8 mouse cellular contexts compared by ENCODE assay signal in the genomic region with DNA sequence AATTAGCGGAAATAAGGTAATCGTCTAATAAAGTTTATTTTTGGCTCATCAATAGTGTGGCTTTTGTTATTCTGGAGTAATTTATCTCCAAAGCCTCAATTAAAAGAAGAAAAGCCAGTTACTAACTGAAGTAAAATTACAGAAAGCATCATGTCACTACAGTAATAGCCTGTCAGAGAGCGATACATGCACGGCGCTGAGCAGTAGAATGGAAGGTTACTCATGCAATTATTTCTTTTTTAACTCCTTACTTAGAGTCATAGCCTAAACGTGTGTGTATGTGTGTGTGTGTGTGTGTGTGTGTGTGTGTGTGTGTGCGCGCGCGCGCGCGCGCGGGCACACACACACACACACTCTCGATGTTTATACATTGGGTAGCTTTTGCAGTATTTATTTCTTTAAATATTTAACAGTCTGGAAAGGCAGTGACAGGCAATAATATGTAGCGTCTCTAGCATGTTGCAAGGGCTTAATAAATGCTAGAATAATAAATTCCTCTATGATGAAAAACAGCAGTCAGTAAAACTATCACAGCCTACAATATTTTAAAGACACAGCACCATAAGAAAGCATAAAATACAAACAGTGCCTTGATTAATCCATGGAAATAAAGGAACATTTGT. TPM values are rescaled to one million over a fixed set of nuclear protein-coding genes. Genes with fewer than 3 reads are reported as not detected.
A peak's percentile ranks its signal among the peaks of the same experiment; 100 is the strongest.
DNase-seq lines count a peak whose midpoint lies in the region; ATAC-seq and TF ChIP-seq lines count a peak whose summit lies in the region.

No protein-coding gene starts in this region.

- H3K27ac ChIP-seq in heart, embryonic 13.5 days (replicated peaks): no peak overlapping the region
- no peak overlapping the region for H3K27ac ChIP-seq in embryonic facial prominence, embryonic 12.5 days
- H3K27ac ChIP-seq in hindbrain, postnatal 0 days: peak overlapping the region; percentile 41; the same call in 1 of the 2 replicates
- no peak overlapping the region for H3K27ac ChIP-seq in midbrain, embryonic 14.5 days (replicated peaks; ENCODE audit: low read depth, low read length)

- ATAC-seq in heart, embryonic 13.5 days (ENCODE audit: extremely low read depth, insufficient number of reproducible peaks, low FRiP score, low TSS enrichment): no peak
- no peak for ATAC-seq in embryonic facial prominence, embryonic 12.5 days (ENCODE audit: insufficient number of reproducible peaks, insufficient read depth, low FRiP score, low TSS enrichment)
- no peak for ATAC-seq in hindbrain, postnatal 0 days
- ATAC-seq in midbrain, embryonic 14.5 days (ENCODE audit: low FRiP score, low TSS enrichment): no peak
- ATAC-seq in inflammation-experienced regulatory T-cells, adult 6 months: no peak

- no peak for DNase-seq in heart, adult 8-10 months (ENCODE audit: low spot score)
- peak; percentile 36 for DNase-seq in hindbrain, postnatal 0 days (ENCODE audit: low spot score)
- peak; percentile 43 for DNase-seq in midbrain, embryonic 14.5 days
- DNase-seq in spleen, adult 12 weeks (ENCODE audit: low spot score): no peak
- DNase-seq in kidney, postnatal 4 days: no peak

- peaks cover 46% of the 10 kb centered on the region for H3K27me3 ChIP-seq in heart, embryonic 13.5 days (replicated peaks)
- 0 out of 2 replicates have a peak, but pooled peaks cover 4% of the 10 kb centered on the region for H3K27me3 ChIP-seq in embryonic facial prominence, embryonic 12.5 days
- H3K27me3 ChIP-seq in hindbrain, postnatal 0 days (ENCODE audit: insufficient read depth, low read length): no peaks in the 10 kb centered on the region
- H3K27me3 ChIP-seq in midbrain, embryonic 14.5 days (ENCODE audit: control insufficient read depth, insufficient read depth, low read length): no peaks in the 10 kb centered on the region

- no peaks in the 10 kb centered on the region for H3K9me3 ChIP-seq in heart, embryonic 13.5 days
- H3K9me3 ChIP-seq in embryonic facial prominence, embryonic 12.5 days: no peaks in the 10 kb centered on the region
- no peaks in the 10 kb centered on the region for H3K9me3 ChIP-seq in hindbrain, postnatal 0 days (ENCODE audit: low read length)
- no peaks in the 10 kb centered on the region for H3K9me3 ChIP-seq in midbrain, embryonic 14.5 days (ENCODE audit: control insufficient read depth, low read length)

- TF ChIP-seq CTCF in hindbrain, postnatal 0 days (IDR thresholded peaks at IDR 0.05; ENCODE audit: low read depth): no peak

- 22% methylated on average over 17 of the region's 17 CpGs for WGBS in heart, embryonic 13.5 days
- 11% methylated on average over 17 of the region's 17 CpGs for WGBS in embryonic facial prominence, embryonic 12.5 days
- 3% methylated on average over 17 of the region's 17 CpGs for WGBS in hindbrain, postnatal 0 days
- WGBS in midbrain, embryonic 14.5 days: 10% methylated on average over 17 of the region's 17 CpGs

- no peaks in the 10 kb centered on the region for H3K36me3 ChIP-seq in heart, embryonic 13.5 days
- no peaks in the 10 kb centered on the region for H3K36me3 ChIP-seq in embryonic facial prominence, embryonic 12.5 days
- no peaks in the 10 kb centered on the region for H3K36me3 ChIP-seq in hindbrain, postnatal 0 days (ENCODE audit: insufficient read depth, low read length)
- H3K36me3 ChIP-seq in midbrain, embryonic 14.5 days (ENCODE audit: control insufficient read depth, insufficient read depth, low read length): no peaks in the 10 kb centered on the region

- no peak overlapping the region for H3K9ac ChIP-seq in heart, embryonic 13.5 days
- no peak overlapping the region for H3K9ac ChIP-seq in embryonic facial prominence, embryonic 12.5 days
- no peak overlapping the region; the same call in 1 of the 2 replicates for H3K9ac ChIP-seq in hindbrain, postnatal 0 days (replicated peaks; ENCODE audit: low read length)
- no peak overlapping the region for H3K9ac ChIP-seq in midbrain, embryonic 14.5 days (replicated peaks; ENCODE audit: low read length)

- peaks cover 25% of the 10 kb centered on the region for H3K4me1 ChIP-seq in heart, embryonic 13.5 days
- H3K4me1 ChIP-seq in embryonic facial prominence, embryonic 12.5 days: peaks cover 31% of the 10 kb centered on the region
- peaks cover 5% of the 10 kb centered on the region for H3K4me1 ChIP-seq in hindbrain, postnatal 0 days (ENCODE audit: insufficient read depth, low read length)
- H3K4me1 ChIP-seq in midbrain, embryonic 14.5 days (ENCODE audit: control insufficient read depth, insufficient read depth, low read length): peaks cover 36% of the 10 kb centered on the region

- peak overlapping the region; percentile 94 for H3K4me2 ChIP-seq in heart, embryonic 13.5 days
- peak overlapping the region; percentile 61 for H3K4me2 ChIP-seq in embryonic facial prominence, embryonic 12.5 days (replicated peaks)
- peak overlapping the region; percentile 96 for H3K4me2 ChIP-seq in hindbrain, postnatal 0 days (ENCODE audit: low read depth, low read length)
- peak overlapping the region; percentile 84 for H3K4me2 ChIP-seq in midbrain, embryonic 14.5 days (ENCODE audit: low read length)

- H3K4me3 ChIP-seq in heart, embryonic 13.5 days: peak overlapping the region; percentile 82
- peak overlapping the region; percentile 19 for H3K4me3 ChIP-seq in embryonic facial prominence, embryonic 12.5 days
- H3K4me3 ChIP-seq in hindbrain, postnatal 0 days (ENCODE audit: low read length): peak overlapping the region; percentile 82
- peak overlapping the region; percentile 81 for H3K4me3 ChIP-seq in midbrain, embryonic 14.5 days (replicated peaks; ENCODE audit: low read depth, low read length)

RNA-seq across cellular contexts. Expression of a gene that starts 0.9 kb away (rescaled TPM):
- 2.9 and 3.7 TPM in 2 replicates for polyA plus RNA-seq in heart, embryonic 13.5 days (2015; fragmentation: Nextera tagmentation; extraction: Ambion mirVana)
- 10 to 100 TPM; 19.1 to 22.9 (median 20.8) TPM for total RNA-seq in heart, adult 8-10 months (2022)
- 8.5 and 9.9 TPM in 2 replicates for polyA plus RNA-seq in embryonic facial prominence, embryonic 12.5 days (2016; fragmentation: Nextera tagmentation; extraction: Ambion mirVana)
- total RNA-seq in hindbrain, postnatal 0 days (2014; rRNA removed): 38.8 and 63.6 TPM in 2 replicates
- 15.1 and 16.5 TPM in 2 replicates for polyA plus RNA-seq in hindbrain, postnatal 0 days (2015; fragmentation: Nextera tagmentation; extraction: Ambion mirVana)
- polyA plus RNA-seq in midbrain, embryonic 14.5 days (2014; fragmentation: Nextera tagmentation; extraction: Ambion mirVana): 6.6 and 8.6 TPM in 2 replicates
- under 1 TPM; 0.32 to 0.65 (median 0.47) TPM for polyA plus RNA-seq in inflammation-experienced regulatory T-cells, adult 6 months (2017; shearing (Covaris generic))

Comparison
In these comparisons a context has a peak if more than half of its experiments do, and no peak if none do; other contexts are left out.
1. H3K4me3 ChIP-seq: peak in every context shown above with its lines; median percentile 82 in heart, embryonic 13.5 days; 82 in hindbrain, postnatal 0 days; 81 in midbrain, embryonic 14.5 days; 19 in embryonic facial prominence, embryonic 12.5 days.
2. DNase-seq: peak in hindbrain, postnatal 0 days (single experiment) and midbrain, embryonic 14.5 days (single experiment); none in heart, adult 8-10 months (single experiment), spleen, adult 12 weeks (single experiment) and kidney, postnatal 4 days (0 of 2).
3. Peak in every context shown above with its lines, with median percentiles within 50 percentile points of each other: H3K4me2 ChIP-seq.